Mouse (Mus musculus) layer of hippocampus, adult 18-20 months (tissue): ENCODE measurements at regions not wholly inside any gene's neighbourhood (a gene's known extent, or its start where the extent isn't known, plus 50 kb on each side); places are given as distances from the start of the nearest gene placed in this dataset.

Source experiments
- DNase-seq, 2 experiments: peaks; one replicate each; pipeline ENCODE4 v3.0.0; 2022; ENCODE audit warnings: low spot score in 2 of 2

DNA sequence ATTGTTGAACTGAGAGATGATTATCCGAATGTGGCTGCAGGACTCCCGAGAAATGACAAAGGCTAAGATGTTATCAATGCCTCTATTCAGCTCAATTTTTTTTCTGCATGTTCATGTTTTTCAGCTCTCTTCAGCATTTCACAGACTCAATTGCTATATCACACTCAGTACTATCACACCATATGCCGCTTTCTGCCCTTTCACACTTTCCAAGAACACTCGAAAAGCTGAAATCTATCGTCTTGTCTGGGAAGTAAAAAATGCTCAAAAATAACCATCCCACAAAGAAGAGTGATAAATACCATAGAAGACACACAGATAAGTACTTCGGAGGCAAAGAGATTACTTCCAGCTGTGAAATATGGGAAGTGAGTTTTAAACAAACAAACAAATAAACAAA, 6398.9 kb upstream of the Gm7489 start:
- DNase-seq, result peak in 1 of 2 experiments; percentile 18

DNA sequence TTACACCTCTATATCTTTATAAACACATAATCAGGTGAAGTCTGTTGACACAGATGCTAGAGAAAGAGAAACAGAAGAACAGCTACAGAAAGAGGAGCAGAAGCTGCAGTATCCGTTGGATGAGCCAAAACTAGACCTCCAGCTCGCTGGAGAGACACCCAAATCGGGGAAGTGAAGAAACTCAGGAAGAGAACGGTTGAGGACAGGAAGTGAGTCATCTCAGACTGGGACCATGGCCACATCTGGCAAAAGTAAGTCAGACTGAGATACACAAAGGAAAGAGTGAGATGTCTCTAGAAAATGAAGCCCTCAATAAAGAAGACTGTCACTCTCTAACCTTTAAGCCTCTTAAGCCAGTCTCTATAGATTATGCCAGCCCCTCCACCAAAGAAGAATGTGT, 6362.8 kb upstream of the Gm7489 start:
- no peak for DNase-seq
